Mouse (Mus musculus): Measurements from ENCODE around the gene Traf4. TPM values are rescaled to one million over a fixed set of nuclear protein-coding genes. Genes with fewer than 3 reads are reported as not detected.
"Not testable (repeated sequence)": the region's sequence is repeated elsewhere in the genome, so short reads cannot be mapped to it uniquely, and the experiment has no call there.

The Traf4 gene
- total RNA-seq (2021), result 10 to 100 TPM; 10.9 to 15.0 TPM

- DNase-seq, result peak; percentile 72 to 75
Measured at GRCm38 (mm10) chr11:78164924-78165760, at the start of gene Traf4. Gene Traf4, minus strand, starts transcription at chr11:78165589.

DNA sequence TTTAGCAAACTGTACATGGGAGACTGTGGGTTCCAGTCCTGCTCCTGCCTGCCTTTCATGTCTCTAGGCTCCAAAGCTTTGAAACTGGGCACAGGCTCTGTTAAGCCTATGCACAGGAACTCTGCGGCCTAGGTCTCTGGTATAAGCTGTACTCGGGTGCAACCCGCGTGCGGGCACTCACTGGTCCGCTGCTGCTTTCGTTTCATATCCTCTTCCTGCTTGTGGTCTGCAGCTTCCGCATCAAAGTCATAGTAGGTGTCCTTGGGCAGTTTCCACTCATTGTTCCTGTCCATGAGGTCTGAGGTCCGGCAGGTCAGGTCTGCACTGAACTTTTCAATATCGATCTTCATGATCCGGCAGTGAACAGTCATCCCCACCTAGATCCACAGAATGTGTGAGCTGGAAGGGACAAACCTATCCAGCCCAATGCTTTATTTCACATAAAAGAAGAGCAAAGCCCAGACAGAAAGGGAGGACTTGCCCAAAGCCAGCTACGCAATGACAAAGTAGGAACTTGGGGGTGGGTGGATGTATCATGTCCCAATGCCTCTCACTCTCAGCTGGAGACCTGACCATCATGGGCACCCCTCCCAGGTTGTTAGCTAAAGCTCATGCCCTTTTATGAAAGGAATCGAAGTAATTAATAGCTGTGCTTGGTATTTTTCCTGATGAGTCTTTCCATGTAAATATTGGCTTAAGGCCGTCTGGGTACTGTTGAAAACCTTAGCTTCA lies 47.9 kb upstream of the Traf4 start:
- DNase-seq, result no peak

- no peak for DNase-seq
Measured at GRCm38 (mm10) chr11:78211513-78211912, 46.1 kb upstream of the Traf4 start.

GRCm38 (mm10) chr11:78210615-78211014 lies 45.2 kb upstream of the Traf4 start:
- no peak for DNase-seq

DNA sequence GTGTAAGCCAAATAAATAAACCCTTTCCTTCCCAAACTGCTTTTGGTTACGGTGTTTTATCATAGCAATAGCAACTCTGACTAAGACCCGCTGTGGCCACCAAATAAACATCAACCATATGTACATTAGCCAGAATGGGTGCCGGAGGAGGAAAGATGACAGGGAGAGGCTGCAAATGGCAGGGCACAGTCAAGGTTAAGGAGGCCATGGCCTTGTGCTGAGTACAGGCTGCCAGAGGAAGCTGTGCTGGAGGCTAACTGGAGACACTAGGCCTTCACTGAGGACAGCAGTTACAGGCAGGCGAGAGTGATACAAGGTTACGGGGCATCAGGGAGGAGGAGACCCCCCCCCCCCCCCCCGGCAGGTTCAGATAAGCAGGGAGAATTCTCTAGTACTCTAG lies 44.5 kb upstream of the Traf4 start:
- no peak for DNase-seq

DNA sequence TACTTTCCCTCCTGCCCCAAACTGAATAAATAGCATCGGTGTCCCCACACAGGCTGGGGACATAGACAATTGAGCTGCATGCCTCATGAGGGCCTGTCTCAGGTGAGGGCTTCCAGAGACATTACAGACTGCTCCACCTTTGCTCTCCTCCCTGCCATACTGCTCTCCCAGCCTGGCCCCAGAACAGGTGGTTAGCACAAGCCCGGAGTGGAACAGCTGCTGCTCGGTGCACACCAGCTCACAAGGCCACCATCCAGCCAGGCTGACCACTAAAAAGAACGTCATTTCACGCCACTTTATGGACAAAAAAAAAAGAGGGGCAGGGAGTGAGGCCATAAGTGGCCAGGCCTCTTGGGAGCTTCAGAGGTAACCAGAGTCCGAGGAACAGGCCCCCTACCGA lies 41.8 kb upstream of the Traf4 start:
- DNase-seq, result no peak

DNA sequence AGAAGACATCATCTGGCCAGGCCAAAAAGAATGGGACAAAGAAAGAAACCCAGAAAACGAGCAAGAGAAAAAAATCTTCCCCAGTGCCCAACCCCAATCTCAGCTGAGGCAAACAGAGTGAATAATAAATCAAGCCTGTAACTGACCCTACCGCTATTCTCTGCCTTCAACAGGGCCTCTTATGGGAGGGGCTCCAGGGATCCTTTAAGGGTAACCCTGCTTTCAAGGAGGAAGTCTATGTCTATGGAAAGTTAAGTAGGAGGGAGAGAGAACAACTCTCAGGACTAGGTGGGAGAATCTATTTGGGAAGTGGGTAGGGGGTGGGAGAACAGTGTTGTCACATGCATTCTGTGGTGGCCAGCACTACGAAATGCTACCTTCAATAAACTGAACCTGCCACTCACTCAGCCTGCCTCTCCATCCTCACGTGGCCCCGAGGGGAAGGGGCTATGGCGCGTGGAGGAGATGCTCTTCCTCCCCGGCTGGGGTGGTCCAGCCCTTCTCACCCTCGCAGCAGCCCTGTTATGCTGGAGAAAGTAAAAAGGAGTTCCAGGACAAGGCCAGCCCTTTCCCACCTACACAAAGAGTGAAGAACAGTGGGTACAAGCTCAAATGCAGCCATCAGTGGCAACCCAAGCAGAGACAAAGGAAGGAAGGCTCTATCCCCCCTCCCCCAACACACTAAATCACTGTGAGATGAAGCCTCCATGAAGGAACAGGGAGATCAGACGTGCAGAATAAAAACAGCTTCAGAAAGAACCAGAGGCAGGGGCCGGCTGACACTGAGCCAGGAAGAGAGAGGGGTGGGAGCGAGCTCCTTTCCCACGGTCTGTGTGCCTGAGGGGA lies 40.2 kb upstream of the Traf4 start:
- no peak for DNase-seq

DNA sequence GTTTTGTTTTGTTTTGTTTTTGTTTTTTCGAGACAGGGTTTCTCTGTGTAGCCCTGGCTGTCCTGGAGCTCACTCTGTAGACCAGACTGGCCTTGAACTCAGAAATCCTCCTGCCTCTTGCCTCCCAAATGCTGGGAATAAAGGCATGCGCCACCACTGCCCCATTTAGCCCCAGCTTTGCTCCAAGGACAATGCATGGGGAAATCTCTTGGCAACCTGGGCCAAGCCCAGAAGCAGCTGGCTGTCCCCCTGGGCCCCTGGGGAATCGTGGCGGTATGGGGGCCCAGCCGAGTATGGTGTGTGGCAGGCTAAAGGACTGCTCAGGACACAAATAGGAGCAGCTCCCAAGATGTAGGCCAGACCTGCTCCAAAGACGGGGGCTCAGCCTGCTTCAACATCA lies 38.9 kb upstream of the Traf4 start:
- no peak for DNase-seq

- no peak for DNase-seq
Measured at GRCm38 (mm10) chr11:78202372-78202771, 37.0 kb upstream of the Traf4 start.

DNA sequence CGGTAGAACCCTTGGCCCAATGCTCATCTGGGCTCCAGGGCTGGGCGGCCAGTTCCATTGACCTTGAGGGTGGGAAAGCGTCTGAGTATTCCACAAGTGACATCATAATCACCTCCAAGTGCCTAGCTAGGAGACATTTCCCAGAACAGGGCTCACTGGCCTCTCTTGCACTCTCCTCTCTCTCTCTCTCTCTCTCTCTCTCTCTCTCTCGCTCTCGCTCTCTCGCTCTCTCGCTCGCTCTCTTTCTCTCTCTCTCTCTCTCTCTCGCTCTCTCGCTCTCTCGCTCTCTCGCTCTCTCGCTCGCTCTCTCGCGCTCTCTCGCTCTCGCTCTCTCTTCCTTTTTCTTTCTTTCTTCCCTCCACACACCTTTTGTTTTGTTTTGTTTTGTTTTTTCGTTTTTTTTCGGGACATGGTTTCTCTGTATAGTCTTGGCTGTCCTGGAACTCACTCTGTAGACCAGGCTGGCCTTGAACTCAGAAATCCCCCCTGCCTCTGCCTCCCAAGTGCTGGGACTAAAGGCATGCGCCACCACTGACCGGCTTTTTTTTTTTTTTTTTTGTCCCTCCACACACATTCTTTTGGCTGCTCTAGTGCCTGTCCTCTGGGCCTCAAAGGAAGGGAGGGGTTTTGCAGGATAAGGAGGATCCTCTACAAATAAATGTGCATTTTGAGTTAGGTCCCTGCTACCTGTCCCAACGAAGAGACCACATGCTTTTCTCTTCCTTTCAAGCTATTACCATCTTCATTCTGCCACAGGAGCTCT lies 29.9 kb upstream of the Traf4 start:
- DNase-seq, result no peak

DNA sequence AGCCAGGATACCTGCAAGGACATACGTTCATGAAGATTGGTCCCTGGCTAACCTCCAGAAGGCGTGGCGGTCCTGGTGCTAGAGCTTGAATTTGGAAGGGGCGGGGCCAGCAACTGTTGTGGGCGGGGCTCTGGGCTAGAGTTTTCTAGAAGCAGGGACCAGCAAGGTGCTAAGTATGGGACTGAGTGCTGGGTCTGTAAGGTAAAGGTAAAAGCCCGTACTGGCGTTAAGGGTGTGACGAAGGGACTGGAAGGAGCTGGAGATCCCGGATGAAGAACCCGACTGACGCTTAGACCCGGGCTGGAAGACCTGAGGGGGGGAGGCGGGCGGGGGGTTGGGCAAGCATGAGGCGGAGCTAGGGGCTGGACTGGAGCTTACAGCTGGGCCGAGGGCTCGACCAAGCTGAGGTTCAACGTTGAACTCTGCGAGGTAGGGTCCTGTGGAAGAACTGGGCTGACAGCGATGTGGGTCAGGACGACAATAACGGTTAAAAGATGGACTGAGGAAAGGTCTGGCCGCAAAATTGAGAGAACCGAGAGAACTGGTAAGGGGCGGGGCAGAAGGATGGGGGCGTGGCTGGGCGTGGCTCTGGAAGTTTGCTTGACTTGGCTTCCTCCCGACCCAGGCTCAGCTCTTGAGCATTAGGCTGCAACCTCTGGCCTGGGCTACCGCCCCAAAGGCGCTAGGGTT lies 29.2 kb upstream of the Traf4 start:
- no peak for DNase-seq

- no peak for DNase-seq
Measured at GRCm38 (mm10) chr11:78193113-78193512, 27.7 kb upstream of the Traf4 start, which contains the start of gene Proca1. Gene Proca1, plus strand, starts transcription at chr11:78193392.

DNA sequence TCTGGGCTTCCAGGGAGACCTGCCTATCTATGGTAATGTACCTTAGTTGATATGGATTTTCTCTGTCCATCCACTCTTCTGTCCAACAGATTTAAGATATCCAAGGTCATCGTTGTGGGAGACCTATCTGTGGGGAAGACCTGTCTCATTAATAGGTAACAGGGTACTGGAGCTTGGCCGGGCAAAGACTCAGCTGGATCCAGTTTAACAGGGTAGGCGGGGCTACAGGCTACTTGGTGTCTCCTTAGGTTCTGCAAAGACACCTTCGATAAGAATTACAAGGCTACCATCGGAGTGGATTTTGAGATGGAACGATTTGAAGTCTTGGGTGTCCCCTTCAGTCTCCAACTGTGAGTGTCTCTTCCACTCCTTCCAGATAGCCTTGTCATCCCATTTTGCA lies 24.7 kb upstream of the Traf4 start:
- DNase-seq, result no peak

- DNase-seq, result peak; percentile 72 to 74
Measured at GRCm38 (mm10) chr11:78189234-78190040, 24.0 kb upstream of the Traf4 start.

- DNase-seq, result peak; percentile 77 to 82
Measured at GRCm38 (mm10) chr11:78188331-78189233, 23.2 kb upstream of the Traf4 start, which contains the start of gene Rab34. Gene Rab34, plus strand, starts transcription at chr11:78188430.

GRCm38 (mm10) chr11:78184702-78185101 lies 19.3 kb upstream of the Traf4 start:
- DNase-seq, result not testable (repeated sequence)

DNA sequence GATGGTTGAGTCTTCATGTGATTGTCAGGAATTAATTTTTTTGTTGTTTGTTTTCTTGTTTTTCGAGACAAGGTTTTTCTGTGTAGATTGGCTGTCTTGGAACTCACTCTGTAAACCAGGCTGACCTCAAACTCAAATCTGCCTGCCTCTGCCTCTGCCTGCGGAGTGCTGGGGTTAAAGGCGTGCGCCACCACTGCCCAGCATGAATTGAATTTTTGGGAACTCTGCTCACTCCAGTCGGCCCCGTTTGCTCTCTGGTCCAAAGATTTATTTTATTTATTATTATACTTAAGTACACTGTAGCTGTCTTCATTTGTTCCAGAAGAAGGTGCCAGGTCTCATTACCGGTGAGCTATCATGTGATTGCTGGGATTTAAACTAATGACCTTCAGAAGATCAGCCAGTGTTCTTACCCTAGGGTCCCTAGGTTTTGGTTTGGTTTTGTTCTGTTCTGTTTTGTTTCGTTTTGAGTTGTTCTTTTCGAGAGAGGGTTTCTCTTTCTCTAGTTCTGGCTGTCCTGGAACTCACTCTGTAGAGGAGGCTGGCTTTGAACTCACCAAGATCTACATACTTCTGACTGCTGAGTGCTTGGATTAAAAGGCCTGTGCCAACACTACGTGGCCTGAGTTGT lies 18.6 kb upstream of the Traf4 start:
- DNase-seq, result no peak

- DNase-seq, result peak; percentile 85 to 88
Measured at GRCm38 (mm10) chr11:78182961-78183844, 17.8 kb upstream of the Traf4 start, which contains the start of gene Rpl23a. Gene Rpl23a, minus strand, starts transcription at chr11:78183584.

Data from layer of hippocampus, postnatal 36 days (tissue).